Comparison of ENCODE assay signal across 26 mouse cellular contexts in the genomic region with DNA sequence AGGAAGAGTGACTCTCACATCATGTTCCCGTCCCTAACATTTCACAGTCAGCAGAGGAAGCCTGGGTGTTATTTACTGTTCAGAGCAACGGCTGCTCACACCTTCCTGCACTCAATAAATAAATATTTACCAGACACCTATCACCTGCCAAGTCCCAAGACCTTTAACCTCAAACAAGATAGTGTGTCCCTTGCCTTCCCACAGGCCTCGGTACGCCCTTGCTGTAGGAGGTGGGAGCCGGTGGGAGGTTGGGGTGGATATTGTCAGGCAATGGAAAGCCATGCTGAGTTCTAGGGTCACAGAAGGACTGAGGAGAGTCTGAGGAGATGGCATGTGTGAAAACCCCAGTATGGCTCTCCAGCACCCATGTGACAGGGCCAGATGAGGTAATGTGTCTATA. TPM values are rescaled to one million over a fixed set of nuclear protein-coding genes. Genes with fewer than 3 reads are reported as not detected.
DNase-seq lines count a peak whose midpoint lies in the region; ATAC-seq and TF ChIP-seq lines count a peak whose summit lies in the region.
"Had no signal": no experiment of that assay in that cellular context is flagged by ENCODE, and none has a peak within 500 bp of the region (broad histone marks: within the 10 kb centered on the region; RNA-seq: fewer than 3 reads in every experiment).

No protein-coding gene starts in this region.

- no peaks in the 10 kb centered on the region; the same call in 1 of the 2 replicates for H3K27me3 ChIP-seq in kidney, adult 2 months (replicated peaks; ENCODE audit: control insufficient read depth, insufficient read depth, low read length)
- H3K27me3 ChIP-seq in liver, embryonic 15.5 days = no peaks in the 10 kb centered on the region; the same call in 1 of the 2 replicates
- peaks cover 41% of the 10 kb centered on the region for H3K27me3 ChIP-seq in liver, embryonic 12.5 days (replicated peaks)
- no peaks in the 10 kb centered on the region for H3K27me3 ChIP-seq in stomach, embryonic 15.5 days (replicated peaks)
- H3K27me3 ChIP-seq in forebrain, embryonic 14.5 days (replicated peaks; ENCODE audit: control insufficient read depth, insufficient read depth, low read length) = no peaks in the 10 kb centered on the region
- no peaks in the 10 kb centered on the region for H3K27me3 ChIP-seq in forebrain, postnatal 0 days (ENCODE audit: insufficient read depth, low read length)
- H3K27me3 ChIP-seq: embryonic facial prominence, embryonic 12.5 days; forebrain, embryonic 12.5 days had no signal

- no peak for TF ChIP-seq CTCF in kidney, adult 2 months (conservative IDR thresholded peaks at IDR 0.05; ENCODE audit: insufficient read depth, insufficient read length, low read depth, low read length)
- no peak for TF ChIP-seq CTCF in forebrain, postnatal 0 days (IDR thresholded peaks at IDR 0.05; ENCODE audit: low read depth)

- H3K4me3 ChIP-seq in kidney, adult 2 months (ENCODE audit: insufficient read depth, low read depth, low read length) = no peak overlapping the region
- H3K4me3 ChIP-seq in liver, embryonic 15.5 days (replicated peaks) = no peak overlapping the region
- H3K4me3 ChIP-seq in liver, embryonic 12.5 days = no peak overlapping the region
- no peak overlapping the region for H3K4me3 ChIP-seq in stomach, embryonic 15.5 days (replicated peaks)
- H3K4me3 ChIP-seq in forebrain, embryonic 14.5 days (ENCODE audit: low read depth, low read length) = no peak overlapping the region
- no peak overlapping the region for H3K4me3 ChIP-seq in forebrain, postnatal 0 days (ENCODE audit: low read depth, low read length)
- H3K4me3 ChIP-seq: embryonic facial prominence, embryonic 12.5 days; forebrain, embryonic 12.5 days; heart, embryonic 13.5 days had no signal

- no peak overlapping the region for H3K27ac ChIP-seq in kidney, adult 2 months (ENCODE audit: insufficient read depth, low read depth, low read length)
- H3K27ac ChIP-seq in liver, embryonic 15.5 days (replicated peaks) = no peak overlapping the region
- no peak overlapping the region for H3K27ac ChIP-seq in liver, embryonic 12.5 days
- H3K27ac ChIP-seq in stomach, embryonic 15.5 days = no peak overlapping the region; the same call in 1 of the 2 replicates
- H3K27ac ChIP-seq in forebrain, embryonic 14.5 days (ENCODE audit: low read depth, low read length) = no peak overlapping the region
- no peak overlapping the region for H3K27ac ChIP-seq in forebrain, postnatal 0 days (ENCODE audit: low read depth, low read length)
- H3K27ac ChIP-seq: embryonic facial prominence, embryonic 12.5 days; forebrain, embryonic 12.5 days; heart, embryonic 13.5 days had no signal

- no peak overlapping the region for H3K4me2 ChIP-seq in liver, embryonic 15.5 days
- no peak overlapping the region for H3K4me2 ChIP-seq in liver, embryonic 12.5 days
- H3K4me2 ChIP-seq in stomach, embryonic 15.5 days = no peak overlapping the region
- H3K4me2 ChIP-seq in forebrain, embryonic 14.5 days (ENCODE audit: low read length) = no peak overlapping the region
- no peak overlapping the region for H3K4me2 ChIP-seq in forebrain, postnatal 0 days (ENCODE audit: low read depth)
- H3K4me2 ChIP-seq: embryonic facial prominence, embryonic 12.5 days; forebrain, embryonic 12.5 days; heart, embryonic 13.5 days had no signal

- peaks cover 4% of the 10 kb centered on the region; the same call in 1 of the 2 replicates for H3K4me1 ChIP-seq in kidney, adult 2 months (ENCODE audit: control insufficient read depth, insufficient read depth, low read length)
- peaks cover 15% of the 10 kb centered on the region for H3K4me1 ChIP-seq in liver, embryonic 15.5 days (replicated peaks)
- H3K4me1 ChIP-seq in liver, embryonic 12.5 days = 0 out of 2 replicates have a peak, but pooled peaks cover 4% of the 10 kb centered on the region
- no peaks in the 10 kb centered on the region for H3K4me1 ChIP-seq in stomach, embryonic 15.5 days
- H3K4me1 ChIP-seq in forebrain, embryonic 14.5 days (ENCODE audit: control insufficient read depth, insufficient read depth, low read length) = no peaks in the 10 kb centered on the region
- H3K4me1 ChIP-seq in forebrain, postnatal 0 days (ENCODE audit: insufficient read depth) = no peaks in the 10 kb centered on the region
- H3K4me1 ChIP-seq: embryonic facial prominence, embryonic 12.5 days had no signal

- no peaks in the 10 kb centered on the region for H3K9me3 ChIP-seq in liver, embryonic 15.5 days (replicated peaks)
- no peaks in the 10 kb centered on the region; the same call in 1 of the 2 replicates for H3K9me3 ChIP-seq in liver, embryonic 12.5 days (replicated peaks)
- H3K9me3 ChIP-seq in stomach, embryonic 15.5 days = no peaks in the 10 kb centered on the region
- H3K9me3 ChIP-seq in forebrain, embryonic 14.5 days (replicated peaks; ENCODE audit: control insufficient read depth, low read length) = no peaks in the 10 kb centered on the region
- no peaks in the 10 kb centered on the region for H3K9me3 ChIP-seq in forebrain, postnatal 0 days (ENCODE audit: low read length)
- H3K9me3 ChIP-seq: embryonic facial prominence, embryonic 12.5 days; forebrain, embryonic 12.5 days; heart, embryonic 13.5 days had no signal

- 51% methylated on average over 5 of the region's 5 CpGs for WGBS in kidney, adult 2 months
- WGBS in liver, embryonic 15.5 days (ENCODE audit: insufficient replicate concordance) = 54% methylated on average over 5 of the region's 5 CpGs
- 64% methylated on average over 5 of the region's 5 CpGs for WGBS in liver, embryonic 12.5 days (ENCODE audit: insufficient replicate concordance)
- 52% methylated on average over 5 of the region's 5 CpGs for WGBS in stomach, embryonic 15.5 days
- 90% methylated on average over 5 of the region's 5 CpGs for WGBS in forebrain, embryonic 14.5 days
- 90% methylated on average over 5 of the region's 5 CpGs for WGBS in forebrain, postnatal 0 days

- TF ChIP-seq POLR2A in kidney, adult 2 months (IDR thresholded peaks at IDR 0.05; ENCODE audit: low read depth, low read length) = no peak

- DNase-seq in kidney, adult 2 months = peak; percentile 66
- no peak for DNase-seq in kidney, postnatal 25 days
- no peak for DNase-seq in forebrain, embryonic 14.5 days (ENCODE audit: low spot score)
- no peak for DNase-seq in embryo, embryonic 10.5 days (ENCODE audit: low spot score)
- no peak for DNase-seq in forebrain, postnatal 0 days
- DNase-seq: adrenal gland, postnatal 10 days; cerebellum, adult 11 months; cerebellum, adult 8-10 months; cerebellum, postnatal 14 days; gastrocnemius, postnatal 36 days; heart, adult 11 months; heart, postnatal 36 days had no signal

- H3K36me3 ChIP-seq in kidney, adult 2 months (ENCODE audit: control insufficient read depth, insufficient read depth, low read length) = no peaks in the 10 kb centered on the region
- H3K36me3 ChIP-seq in liver, embryonic 15.5 days (replicated peaks) = no peaks in the 10 kb centered on the region
- H3K36me3 ChIP-seq in liver, embryonic 12.5 days = no peaks in the 10 kb centered on the region
- H3K36me3 ChIP-seq in stomach, embryonic 15.5 days = no peaks in the 10 kb centered on the region
- no peaks in the 10 kb centered on the region for H3K36me3 ChIP-seq in forebrain, embryonic 14.5 days (ENCODE audit: control insufficient read depth, insufficient read depth, low read length)
- H3K36me3 ChIP-seq in forebrain, postnatal 0 days (ENCODE audit: insufficient read depth) = no peaks in the 10 kb centered on the region
- H3K36me3 ChIP-seq: embryonic facial prominence, embryonic 12.5 days; forebrain, embryonic 12.5 days; heart, embryonic 13.5 days had no signal

- peak; percentile 58 for ATAC-seq in liver, embryonic 15.5 days (ENCODE audit: insufficient read depth)
- ATAC-seq in liver, embryonic 12.5 days = no peak
- peak; percentile 49; the same call in 1 of the 2 replicates for ATAC-seq in stomach, embryonic 15.5 days (ENCODE audit: insufficient read depth, low FRiP score, low read depth)
- no peak for ATAC-seq in forebrain, embryonic 14.5 days
- no peak for ATAC-seq in forebrain, postnatal 0 days

- no peak overlapping the region for H3K9ac ChIP-seq in liver, embryonic 15.5 days
- H3K9ac ChIP-seq in liver, embryonic 12.5 days = no peak overlapping the region
- no peak overlapping the region for H3K9ac ChIP-seq in stomach, embryonic 15.5 days
- no peak overlapping the region for H3K9ac ChIP-seq in forebrain, embryonic 14.5 days (ENCODE audit: low read length)
- H3K9ac ChIP-seq in forebrain, postnatal 0 days = no peak overlapping the region
- H3K9ac ChIP-seq: embryonic facial prominence, embryonic 12.5 days; forebrain, embryonic 12.5 days; heart, embryonic 13.5 days had no signal

RNA-seq across cellular contexts. Expression of a gene that starts 4.3 kb away (rescaled TPM):
- 9.9 and 10.0 TPM in 2 replicates for polyA plus RNA-seq in kidney, adult 2 months (2012; rRNA removed)
- 4.5 and 5.8 TPM in 2 replicates for polyA plus RNA-seq in liver, embryonic 15.5 days (2015; fragmentation: Nextera tagmentation; extraction: Ambion mirVana)
- polyA plus RNA-seq in liver, embryonic 12.5 days (2016; fragmentation: Nextera tagmentation; extraction: Ambion mirVana) = 1.1 TPM in 2 replicates
- polyA plus RNA-seq in stomach, embryonic 15.5 days (2015; fragmentation: Nextera tagmentation; extraction: Ambion mirVana) = 15.9 and 19.4 TPM in 2 replicates
- polyA plus RNA-seq in forebrain, embryonic 14.5 days (2014; fragmentation: Nextera tagmentation; extraction: Ambion mirVana) = 2.2 and 3.2 TPM in 2 replicates
- total RNA-seq in forebrain, postnatal 0 days (2014; rRNA removed) = 1.3 and 3.0 TPM in 2 replicates
- 2.3 and 3.1 TPM in 2 replicates for polyA plus RNA-seq in forebrain, postnatal 0 days (2015; fragmentation: Nextera tagmentation; extraction: Ambion mirVana)

RNA-seq across cellular contexts. Expression of a gene that starts 8.0 kb away (rescaled TPM):
- not detected in 2 replicates for polyA plus RNA-seq in kidney, adult 2 months (2012; rRNA removed)
- polyA plus RNA-seq in liver, embryonic 15.5 days (2015; fragmentation: Nextera tagmentation; extraction: Ambion mirVana) = 1.6 and 2.3 TPM in 2 replicates
- not detected in 2 replicates for polyA plus RNA-seq in liver, embryonic 12.5 days (2016; fragmentation: Nextera tagmentation; extraction: Ambion mirVana)
- 0.36 and 0.52 TPM in 2 replicates for polyA plus RNA-seq in stomach, embryonic 15.5 days (2015; fragmentation: Nextera tagmentation; extraction: Ambion mirVana)
- not detected in 2 replicates for polyA plus RNA-seq in forebrain, embryonic 14.5 days (2014; fragmentation: Nextera tagmentation; extraction: Ambion mirVana)
- total RNA-seq in forebrain, postnatal 0 days (2014; rRNA removed) = not detected in 2 replicates
- not detected in 2 replicates for polyA plus RNA-seq in forebrain, postnatal 0 days (2015; fragmentation: Nextera tagmentation; extraction: Ambion mirVana)
- total RNA-seq: common myeloid progenitor, adult 5-6 weeks; MEL had no signal
- polyA plus RNA-seq: brain, embryonic 14.5 days; embryonic facial prominence, embryonic 12.5 days; forebrain, embryonic 12.5 days; heart, embryonic 13.5 days; heart, postnatal 0 days; hindbrain, embryonic 11.5 days had no signal

RNA-seq across cellular contexts. Expression of a gene that starts 35.1 kb away (rescaled TPM):
- polyA plus RNA-seq in kidney, adult 2 months (2012; rRNA removed) = 48.1 and 49.3 TPM in 2 replicates
- polyA plus RNA-seq in liver, embryonic 15.5 days (2015; fragmentation: Nextera tagmentation; extraction: Ambion mirVana) = 18.0 and 18.9 TPM in 2 replicates
- 23.2 and 27.4 TPM in 2 replicates for polyA plus RNA-seq in liver, embryonic 12.5 days (2016; fragmentation: Nextera tagmentation; extraction: Ambion mirVana)
- 51.5 and 53.5 TPM in 2 replicates for polyA plus RNA-seq in stomach, embryonic 15.5 days (2015; fragmentation: Nextera tagmentation; extraction: Ambion mirVana)
- polyA plus RNA-seq in forebrain, embryonic 14.5 days (2014; fragmentation: Nextera tagmentation; extraction: Ambion mirVana) = 14.8 and 16.2 TPM in 2 replicates
- 19.5 and 23.7 TPM in 2 replicates for total RNA-seq in forebrain, postnatal 0 days (2014; rRNA removed)
- 33.5 and 39.4 TPM in 2 replicates for polyA plus RNA-seq in forebrain, postnatal 0 days (2015; fragmentation: Nextera tagmentation; extraction: Ambion mirVana)

RNA-seq across cellular contexts. Expression of a gene that starts 36.8 kb away (rescaled TPM):
- not detected in 2 replicates for polyA plus RNA-seq in kidney, adult 2 months (2012; rRNA removed)
- not detected in 2 replicates for polyA plus RNA-seq in liver, embryonic 15.5 days (2015; fragmentation: Nextera tagmentation; extraction: Ambion mirVana)
- polyA plus RNA-seq in liver, embryonic 12.5 days (2016; fragmentation: Nextera tagmentation; extraction: Ambion mirVana) = not detected in 2 replicates
- 0.14 and 0.17 TPM in 2 replicates for polyA plus RNA-seq in stomach, embryonic 15.5 days (2015; fragmentation: Nextera tagmentation; extraction: Ambion mirVana)
- 3.5 and 5.1 TPM in 2 replicates for polyA plus RNA-seq in forebrain, embryonic 14.5 days (2014; fragmentation: Nextera tagmentation; extraction: Ambion mirVana)
- total RNA-seq in forebrain, postnatal 0 days (2014; rRNA removed) = 4.6 and 5.4 TPM in 2 replicates
- polyA plus RNA-seq in forebrain, postnatal 0 days (2015; fragmentation: Nextera tagmentation; extraction: Ambion mirVana) = 1.4 and 3.7 TPM in 2 replicates
- total RNA-seq: adrenal gland, postnatal 10 days; adrenal gland, postnatal 4 days; common myeloid progenitor, adult 5-6 weeks; gastrocnemius, adult 8-10 months; gastrocnemius, postnatal 36 days; heart, postnatal 36 days; MEL had no signal
- polyA plus RNA-seq: C2C12; heart, embryonic 13.5 days; heart, postnatal 0 days had no signal

RNA-seq across cellular contexts. Expression of a gene that starts 42.6 kb away (rescaled TPM):
- 23.0 and 25.8 TPM in 2 replicates for polyA plus RNA-seq in kidney, adult 2 months (2012; rRNA removed)
- 7.4 and 8.2 TPM in 2 replicates for polyA plus RNA-seq in liver, embryonic 15.5 days (2015; fragmentation: Nextera tagmentation; extraction: Ambion mirVana)
- polyA plus RNA-seq in liver, embryonic 12.5 days (2016; fragmentation: Nextera tagmentation; extraction: Ambion mirVana) = 4.2 and 6.0 TPM in 2 replicates
- polyA plus RNA-seq in stomach, embryonic 15.5 days (2015; fragmentation: Nextera tagmentation; extraction: Ambion mirVana) = 6.2 and 8.3 TPM in 2 replicates
- polyA plus RNA-seq in forebrain, embryonic 14.5 days (2014; fragmentation: Nextera tagmentation; extraction: Ambion mirVana) = 0.67 and 1.5 TPM in 2 replicates
- total RNA-seq in forebrain, postnatal 0 days (2014; rRNA removed) = 2.5 and 4.9 TPM in 2 replicates
- 1.6 and 2.0 TPM in 2 replicates for polyA plus RNA-seq in forebrain, postnatal 0 days (2015; fragmentation: Nextera tagmentation; extraction: Ambion mirVana)

Comparison
In these comparisons a context has a peak if more than half of its experiments do, and no peak if none do; other contexts are left out.
1. ATAC-seq: peak in liver, embryonic 15.5 days (single experiment) and stomach, embryonic 15.5 days (single experiment); none in liver, embryonic 12.5 days (single experiment), forebrain, embryonic 14.5 days (single experiment) and forebrain, postnatal 0 days (single experiment).